12 mouse cellular contexts compared by ENCODE assay signal in genomic region chr8:117727561-117727960, GRCm38 (mm10). TPM values are rescaled to one million over a fixed set of nuclear protein-coding genes. Genes with fewer than 3 reads are reported as not detected.
DNase-seq lines count a peak whose midpoint lies in the region; ATAC-seq and TF ChIP-seq lines count a peak whose summit lies in the region.
"Had no signal": no experiment of that assay in that cellular context is flagged by ENCODE, and none has a peak within 500 bp of the region (broad histone marks: within the 10 kb centered on the region; RNA-seq: fewer than 3 reads in every experiment).

No protein-coding gene starts in this region.

- H3K36me3 ChIP-seq in intestine, postnatal 0 days (ENCODE audit: control insufficient read depth, insufficient read depth), result no peaks in the 10 kb centered on the region
- H3K36me3 ChIP-seq in intestine, embryonic 15.5 days, result no peaks in the 10 kb centered on the region
- no peaks in the 10 kb centered on the region for H3K36me3 ChIP-seq in forebrain, embryonic 16.5 days (ENCODE audit: control insufficient read depth, insufficient read depth)
- H3K36me3 ChIP-seq: embryonic facial prominence, embryonic 15.5 days; heart, embryonic 10.5 days had no signal

- no peak overlapping the region for H3K4me3 ChIP-seq in intestine, postnatal 0 days (ENCODE audit: low read depth, low read length)
- H3K4me3 ChIP-seq in intestine, embryonic 15.5 days (replicated peaks), result no peak overlapping the region
- H3K4me3 ChIP-seq in forebrain, embryonic 16.5 days (replicated peaks; ENCODE audit: low read length), result no peak overlapping the region
- H3K4me3 ChIP-seq: embryonic facial prominence, embryonic 15.5 days; heart, embryonic 10.5 days had no signal

- no peaks in the 10 kb centered on the region for H3K9me3 ChIP-seq in intestine, postnatal 0 days (ENCODE audit: control insufficient read depth)
- H3K9me3 ChIP-seq in intestine, embryonic 15.5 days, result no peaks in the 10 kb centered on the region
- no peaks in the 10 kb centered on the region for H3K9me3 ChIP-seq in forebrain, embryonic 16.5 days (ENCODE audit: control insufficient read depth, low read length)
- H3K9me3 ChIP-seq: embryonic facial prominence, embryonic 15.5 days; heart, embryonic 10.5 days had no signal

- H3K27ac ChIP-seq in intestine, postnatal 0 days (ENCODE audit: low read depth, low read length), result no peak overlapping the region
- H3K27ac ChIP-seq in intestine, embryonic 15.5 days, result no peak overlapping the region
- H3K27ac ChIP-seq in forebrain, embryonic 16.5 days (ENCODE audit: low read length), result no peak overlapping the region
- H3K27ac ChIP-seq: embryonic facial prominence, embryonic 15.5 days; heart, embryonic 10.5 days had no signal

- H3K4me2 ChIP-seq in intestine, postnatal 0 days (replicated peaks; ENCODE audit: low read depth), result no peak overlapping the region
- no peak overlapping the region for H3K4me2 ChIP-seq in intestine, embryonic 15.5 days (replicated peaks)
- no peak overlapping the region for H3K4me2 ChIP-seq in forebrain, embryonic 16.5 days (ENCODE audit: low read length)
- H3K4me2 ChIP-seq: embryonic facial prominence, embryonic 15.5 days had no signal

- WGBS in intestine, postnatal 0 days, result 53% methylated on average over 5 of the region's 5 CpGs
- WGBS in intestine, embryonic 15.5 days, result 59% methylated on average over 5 of the region's 5 CpGs
- 63% methylated on average over 5 of the region's 5 CpGs for whole genome bisulfite sequencing in forebrain, embryonic 16.5 days

- no peak for ATAC-seq in intestine, postnatal 0 days
- ATAC-seq in intestine, embryonic 15.5 days, result no peak
- ATAC-seq in forebrain, embryonic 16.5 days, result no peak

- peak; percentile 15 to 22 for DNase-seq in B cell, adult 2 months
- peak; percentile 33 for DNase-seq in WW6 (ENCODE audit: low read depth, low spot score)
- peak; percentile 31 to 46 for DNase-seq in kidney, postnatal 4 days
- no peak for DNase-seq in layer of hippocampus, adult 18-20 months (ENCODE audit: low spot score in 2 of 2)
- no peak for DNase-seq in left cerebral cortex, adult 18-20 months (ENCODE audit: low spot score in 2 of 2)

- no peaks in the 10 kb centered on the region for H3K4me1 ChIP-seq in intestine, postnatal 0 days (replicated peaks; ENCODE audit: control insufficient read depth, insufficient read depth, low read length)
- no peaks in the 10 kb centered on the region for H3K4me1 ChIP-seq in intestine, embryonic 15.5 days (replicated peaks)
- no peaks in the 10 kb centered on the region for H3K4me1 ChIP-seq in forebrain, embryonic 16.5 days (replicated peaks; ENCODE audit: control insufficient read depth, insufficient read depth, low read length)
- H3K4me1 ChIP-seq: embryonic facial prominence, embryonic 15.5 days had no signal

- H3K27me3 ChIP-seq in intestine, postnatal 0 days (replicated peaks; ENCODE audit: control insufficient read depth, insufficient read depth, low read length), result no peaks in the 10 kb centered on the region
- H3K27me3 ChIP-seq in intestine, embryonic 15.5 days (replicated peaks), result no peaks in the 10 kb centered on the region
- no peaks in the 10 kb centered on the region for H3K27me3 ChIP-seq in forebrain, embryonic 16.5 days (replicated peaks; ENCODE audit: control insufficient read depth, insufficient read depth, low read length)
- H3K27me3 ChIP-seq: embryonic facial prominence, embryonic 15.5 days had no signal

- peak; percentile 78 for TF ChIP-seq CTCF in intestine, postnatal 0 days (IDR thresholded peaks at IDR 0.05; ENCODE audit: low read depth)

- no peak overlapping the region for H3K9ac ChIP-seq in intestine, postnatal 0 days (ENCODE audit: low read depth, low read length)
- no peak overlapping the region for H3K9ac ChIP-seq in intestine, embryonic 15.5 days
- H3K9ac ChIP-seq in forebrain, embryonic 16.5 days (replicated peaks; ENCODE audit: low read depth, low read length), result no peak overlapping the region
- H3K9ac ChIP-seq: embryonic facial prominence, embryonic 15.5 days had no signal

RNA-seq across cellular contexts. Expression of gene Hsd17b2, which starts 25.9 kb away (rescaled TPM):
- 66.3 and 69.9 TPM in 2 replicates for polyA plus RNA-seq in intestine, postnatal 0 days (2015; fragmentation: Nextera tagmentation; extraction: Ambion mirVana)
- 38.1 and 38.3 TPM in 2 replicates for polyA plus RNA-seq in intestine, embryonic 15.5 days (2015; fragmentation: Nextera tagmentation; extraction: Ambion mirVana)
- total RNA-seq in layer of hippocampus, adult 18-20 months (2021), result under 1 TPM in 1 of 2 experiments, not detected in 1; 0.69 TPM
- total RNA-seq in left cerebral cortex, adult 18-20 months (2021), result under 1 TPM; 0.35 to 0.37 TPM
- 0.52 TPM in 1 of 2 replicates, not detected in the other for polyA plus RNA-seq in forebrain, embryonic 16.5 days (2015; fragmentation: Nextera tagmentation; extraction: Ambion mirVana)
- total RNA-seq: adrenal gland, adult 18-20 months had no signal
- polyA plus RNA-seq: spleen, adult 2 months had no signal

RNA-seq across cellular contexts. Expression of gene Sdr42e1, which starts 54.1 kb away (rescaled TPM):
- 6.0 and 7.7 TPM in 2 replicates for polyA plus RNA-seq in intestine, postnatal 0 days (2015; fragmentation: Nextera tagmentation; extraction: Ambion mirVana)
- 6.0 and 6.6 TPM in 2 replicates for polyA plus RNA-seq in intestine, embryonic 15.5 days (2015; fragmentation: Nextera tagmentation; extraction: Ambion mirVana)
- 1 to 10 TPM; 3.9 to 6.1 TPM for total RNA-seq in layer of hippocampus, adult 18-20 months (2021)
- 1 to 10 TPM; 3.6 to 6.7 TPM for total RNA-seq in left cerebral cortex, adult 18-20 months (2021)
- 2.1 and 2.3 TPM in 2 replicates for polyA plus RNA-seq in forebrain, embryonic 16.5 days (2015; fragmentation: Nextera tagmentation; extraction: Ambion mirVana)

Comparison
In these comparisons a context has a peak if more than half of its experiments do, and no peak if none do; other contexts are left out.
1. DNase-seq: peak in B cell, adult 2 months (2 of 2), WW6 (single experiment) and kidney, postnatal 4 days (2 of 2); none in layer of hippocampus, adult 18-20 months (0 of 2) and left cerebral cortex, adult 18-20 months (0 of 2).
2. RNA of gene Hsd17b2, which starts 25.9 kb away (polyA plus RNA-seq): 66.3 to 69.9 TPM in intestine, postnatal 0 days and 38.1 to 38.3 TPM in intestine, embryonic 15.5 days; 0.52 TPM in forebrain, embryonic 16.5 days; every median in the first group is over 10 times any median in the second.